Mouse (Mus musculus) brain, embryonic 14.5 days (tissue): ENCODE results near the gene Gramd2.

Experiments used
- CTCF ChIP-seq: fragments of 200-500 bp; IDR thresholded peaks from 2 replicates; pipeline ENCODE4 v1.5.1; 2012; ENCODE audit warnings: inconsistent platforms, mild to moderate bottlenecking, moderate library complexity, borderline replicate concordance; ENCODE audit not compliant: insufficient read depth, insufficient read length; ENCODE audit errors: extremely low read depth
- POLR2A ChIP-seq: fragments of 200-500 bp; IDR thresholded peaks from 2 replicates; pipeline ENCODE4 v1.6.1; 2012; ENCODE audit warnings: mild to moderate bottlenecking, inconsistent platforms, borderline replicate concordance; ENCODE audit not compliant: poor library complexity, insufficient read depth, insufficient read length, severe bottlenecking; ENCODE audit errors: extremely low read depth

DNA sequence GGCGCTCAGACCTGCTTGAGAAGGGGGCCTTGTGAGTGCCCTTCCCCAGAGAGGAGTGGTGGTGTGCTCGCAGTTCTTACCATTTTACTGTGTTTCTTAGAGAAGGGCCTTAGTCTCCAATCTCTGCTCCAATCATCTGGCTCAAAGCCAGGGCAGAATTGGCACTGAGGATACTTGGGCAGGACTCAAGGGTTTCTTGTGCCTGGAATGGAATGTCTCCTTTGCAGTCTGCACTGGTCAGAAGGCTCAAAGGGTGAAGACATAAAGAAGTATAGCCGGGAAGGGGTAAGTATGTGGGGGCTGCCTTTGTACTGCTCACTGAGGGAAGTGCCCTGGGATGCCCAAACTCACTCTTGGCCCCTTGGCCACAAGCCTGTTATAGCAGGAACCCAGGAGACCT is 29.3 kb downstream of the Gramd2 start:
- no peak for TF ChIP-seq CTCF
- TF ChIP-seq POLR2A, result no peak
